Mouse (Mus musculus) bone marrow macrophage, adult 2 months (primary cell): Measurements from ENCODE around the gene Xab2.

ENCODE experiments used
- CTCF ChIP-seq: IDR thresholded peaks from 2 replicates; pipeline ENCODE4 v1.5.1; 2012; ENCODE audit warnings: low read depth, mild to moderate bottlenecking, low read length, moderate library complexity
- POLR2A ChIP-seq: IDR thresholded peaks from 2 replicates; pipeline ENCODE4 v1.6.1; 2012; ENCODE audit warnings: mild to moderate bottlenecking, low read depth, low read length, borderline replicate concordance

DNA sequence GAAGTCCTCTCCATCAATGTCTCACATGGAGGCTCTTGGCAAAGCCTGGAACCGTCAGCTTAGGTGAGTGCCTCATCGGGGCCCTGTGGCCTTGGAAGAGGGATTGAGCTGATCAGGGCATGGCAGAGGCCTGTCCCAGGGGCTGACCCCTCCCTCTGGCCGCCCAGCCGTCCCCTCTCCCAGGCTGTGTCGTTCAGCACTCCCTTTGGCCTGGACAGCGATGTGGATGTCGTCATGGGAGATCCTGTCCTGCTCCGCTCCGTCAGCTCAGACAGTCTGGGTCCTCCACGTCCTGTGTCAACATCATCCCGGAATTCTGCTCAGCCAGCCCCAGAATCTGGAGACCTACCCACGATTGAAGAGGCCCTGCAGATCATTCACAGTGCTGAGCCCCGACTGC is 17.7 kb downstream of the Xab2 start:
- no peak for TF ChIP-seq POLR2A
- no peak for TF ChIP-seq CTCF
